Mouse (Mus musculus): ENCODE measurements around the gene Eif3b. TPM values are rescaled to one million over a fixed set of nuclear protein-coding genes. Genes with fewer than 3 reads are reported as not detected.
"Not testable (repeated sequence)": the region's sequence is repeated elsewhere in the genome, so short reads cannot be mapped to it uniquely, and the experiment has no call there.

The Eif3b gene
- total RNA-seq, 2 experiments from 2014 or later, result 89.2 to 95.6 TPM

DNA sequence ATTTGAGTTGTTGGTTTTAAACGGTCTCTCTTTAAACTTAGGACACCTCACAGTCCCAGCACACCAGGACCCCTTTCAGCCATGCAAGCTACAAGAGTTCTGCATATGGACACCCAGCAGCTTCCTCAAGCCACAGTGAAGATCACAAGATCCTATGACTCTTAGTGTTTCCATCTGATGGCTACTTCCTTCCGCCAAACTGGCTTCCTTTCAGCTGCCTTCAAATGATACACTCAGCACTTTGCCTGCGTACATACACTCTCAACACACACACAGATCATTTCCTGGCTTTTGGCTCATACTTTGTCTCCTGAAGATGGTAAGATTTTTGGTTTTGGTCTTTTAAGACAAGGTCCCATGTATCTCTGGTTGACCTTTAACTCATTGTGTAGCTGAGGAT is 26.4 kb upstream of the Eif3b start:
- no peak for DNase-seq (ENCODE audit: extremely low spot score in 1 of 2, low spot score in 1 of 2)

DNA sequence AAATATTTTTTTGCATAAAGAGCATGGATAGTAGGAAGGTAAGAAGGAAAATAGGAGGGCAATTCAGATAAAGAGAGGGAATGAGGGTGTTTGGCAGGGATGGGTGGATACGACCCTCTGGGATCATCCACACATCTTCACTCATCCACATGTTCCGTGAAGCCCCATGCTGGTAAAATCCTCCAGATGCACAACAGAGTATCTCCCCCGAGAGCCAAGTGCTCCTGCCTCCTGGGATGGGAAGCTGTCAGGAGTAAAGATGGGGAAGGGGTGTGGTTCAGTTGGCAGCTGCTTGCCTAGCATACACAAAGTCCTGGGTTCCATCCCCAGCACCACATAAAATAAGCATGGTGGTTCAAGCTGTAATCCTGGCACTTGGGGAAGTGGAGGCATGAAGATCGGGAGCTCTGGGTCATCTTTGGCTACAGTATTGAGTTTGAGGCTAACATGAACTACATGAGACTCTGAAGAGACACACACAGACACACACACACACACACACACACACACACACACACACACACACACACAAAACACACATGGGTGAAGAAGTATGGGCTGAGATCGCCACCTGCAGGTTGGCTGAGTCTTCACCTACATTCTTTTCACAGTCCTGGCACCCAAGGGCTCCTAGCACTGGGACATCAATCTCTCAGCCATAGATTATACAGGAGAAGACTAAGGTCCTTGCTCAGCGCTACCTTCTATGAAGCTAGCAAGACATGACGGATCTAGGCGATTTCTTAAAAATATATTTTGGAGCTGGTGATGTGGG is 22.8 kb upstream of the Eif3b start:
- DNase-seq (ENCODE audit: extremely low spot score in 1 of 2, low spot score in 1 of 2), result no peak

DNA sequence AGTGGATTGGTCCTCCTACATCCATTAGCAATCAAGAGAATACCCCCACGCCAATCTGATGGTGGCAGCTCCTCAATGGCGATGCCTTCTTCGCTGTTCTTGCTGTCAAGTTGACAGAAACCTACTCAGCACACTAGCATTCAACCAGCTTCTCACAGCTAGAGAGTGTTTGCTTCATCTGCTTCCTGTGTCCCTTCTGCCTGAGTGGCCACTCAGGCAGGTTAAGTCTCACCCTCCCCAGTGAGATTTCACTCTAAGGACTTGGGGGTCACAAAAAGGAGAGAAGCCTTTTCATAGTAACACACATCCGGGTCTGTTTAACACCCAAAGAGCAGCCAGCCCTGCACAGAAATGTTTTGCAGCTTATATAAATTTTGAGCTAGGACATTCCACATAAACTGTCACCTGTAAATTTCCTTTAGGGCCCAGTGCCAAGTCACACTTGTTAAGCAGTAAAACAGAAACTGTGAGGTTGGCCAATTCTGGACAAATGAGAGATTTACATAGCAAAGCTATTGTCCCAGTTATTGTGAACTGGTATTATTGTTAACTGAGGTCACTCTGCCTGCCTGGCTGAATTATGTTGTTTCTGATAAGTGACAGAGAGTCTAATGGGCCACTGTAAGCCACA is 16.4 kb upstream of the Eif3b start:
- no peak for DNase-seq (ENCODE audit: extremely low spot score in 1 of 2, low spot score in 1 of 2)

DNA sequence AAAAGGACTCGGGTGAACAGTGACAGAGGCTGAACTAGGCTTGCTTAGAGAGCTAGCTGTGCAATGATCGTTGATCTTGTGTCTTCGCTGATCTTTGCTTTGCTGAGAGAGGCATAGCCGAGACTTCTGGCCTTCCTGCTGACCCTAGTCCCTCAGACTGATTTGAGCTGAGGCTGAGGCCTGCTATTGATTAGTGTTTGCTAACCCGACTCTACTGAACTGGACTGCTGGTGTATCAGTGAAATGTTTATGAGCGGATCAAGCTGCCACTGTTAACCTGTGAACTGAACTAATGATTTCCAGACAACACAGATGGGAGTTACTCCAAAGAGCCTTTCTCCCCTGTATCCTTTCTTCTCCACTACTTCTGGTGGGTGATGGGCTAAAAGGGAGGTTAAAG is 14.0 kb upstream of the Eif3b start:
- DNase-seq (ENCODE audit: extremely low spot score in 1 of 2, low spot score in 1 of 2), result no peak

DNA sequence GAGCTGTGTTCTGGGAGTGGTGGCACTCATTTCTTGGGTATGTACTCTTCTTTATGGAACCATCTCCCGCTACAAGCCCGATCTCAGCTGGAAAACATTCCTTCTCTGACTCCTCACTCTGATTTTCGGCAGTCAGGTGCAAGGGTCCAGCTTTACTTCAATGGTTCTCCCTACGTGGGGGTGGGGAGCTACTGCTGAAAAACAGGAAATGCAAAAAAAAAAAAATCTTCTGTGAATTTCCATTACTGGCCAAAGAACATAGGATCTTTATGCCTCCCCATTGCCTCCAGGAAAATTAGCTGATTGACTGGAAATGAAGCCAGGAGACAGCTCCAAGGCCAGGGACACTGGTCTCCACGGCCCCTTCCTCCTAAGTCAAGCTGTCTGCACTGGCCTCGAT is 12.5 kb upstream of the Eif3b start:
- no peak for DNase-seq (ENCODE audit: extremely low spot score in 1 of 2, low spot score in 1 of 2)

DNA sequence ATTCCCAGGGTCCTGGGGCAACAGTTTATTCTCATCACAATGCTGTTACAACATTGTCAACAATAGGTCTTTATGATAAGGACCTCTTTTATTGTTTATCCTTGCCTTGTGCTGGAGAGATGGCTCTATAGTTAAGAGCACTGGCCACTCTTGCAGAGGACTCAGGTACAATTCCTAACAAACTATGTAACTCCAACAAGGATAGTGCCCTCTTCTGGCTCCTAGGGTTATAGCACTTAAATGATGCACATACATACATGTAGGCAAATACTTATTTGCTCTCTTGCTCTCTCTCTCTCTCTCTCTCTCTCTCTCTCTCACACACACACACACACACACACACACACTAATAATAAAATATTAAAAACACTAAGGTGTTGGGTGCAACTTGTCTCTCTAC is 10.3 kb upstream of the Eif3b start:
- no peak for DNase-seq (ENCODE audit: extremely low spot score in 1 of 2, low spot score in 1 of 2)

DNA sequence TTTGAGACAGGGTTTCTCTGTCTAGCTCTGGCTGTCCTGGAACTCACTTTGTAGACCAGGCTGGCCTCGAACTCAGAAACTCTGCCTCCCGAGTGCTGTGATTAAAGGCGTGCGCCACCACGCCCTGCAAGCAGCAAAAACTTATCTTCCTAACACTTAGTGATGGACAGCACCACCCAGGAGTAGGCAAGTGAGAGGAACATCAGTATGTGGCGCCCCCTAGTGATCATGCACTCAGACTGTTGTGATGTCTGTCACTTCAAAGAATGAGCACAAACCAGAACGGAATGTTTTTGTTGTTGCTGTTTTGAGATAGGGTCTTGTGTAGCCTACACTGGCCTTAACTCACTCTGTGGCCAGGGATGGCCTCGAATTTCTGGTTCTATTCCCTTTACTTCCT is 7.8 kb upstream of the Eif3b start:
- peak; percentile 26 to 80 for DNase-seq (ENCODE audit: extremely low spot score in 1 of 2, low spot score in 1 of 2)

DNA sequence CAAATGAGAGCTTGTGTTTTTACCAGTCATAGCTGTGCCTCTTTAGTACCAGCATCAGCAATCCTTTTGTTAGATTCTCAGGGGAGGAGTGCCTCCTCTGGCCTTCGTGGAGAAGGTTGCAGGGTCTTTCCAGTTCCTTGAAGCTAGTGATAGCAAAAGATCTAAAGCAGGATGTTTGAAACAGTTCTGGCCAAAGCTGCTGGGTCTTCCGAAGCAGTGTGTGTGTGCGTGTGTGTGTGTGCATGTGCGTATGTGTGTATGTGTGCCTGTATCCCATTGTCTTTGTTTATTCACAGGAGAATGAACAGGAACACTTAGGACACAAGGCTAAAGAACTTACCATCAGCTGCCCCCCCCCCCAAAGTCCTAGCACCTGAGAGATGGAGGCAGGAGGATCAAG is 4.5 kb upstream of the Eif3b start:
- DNase-seq (ENCODE audit: extremely low spot score in 1 of 2, low spot score in 1 of 2), result no peak

DNA sequence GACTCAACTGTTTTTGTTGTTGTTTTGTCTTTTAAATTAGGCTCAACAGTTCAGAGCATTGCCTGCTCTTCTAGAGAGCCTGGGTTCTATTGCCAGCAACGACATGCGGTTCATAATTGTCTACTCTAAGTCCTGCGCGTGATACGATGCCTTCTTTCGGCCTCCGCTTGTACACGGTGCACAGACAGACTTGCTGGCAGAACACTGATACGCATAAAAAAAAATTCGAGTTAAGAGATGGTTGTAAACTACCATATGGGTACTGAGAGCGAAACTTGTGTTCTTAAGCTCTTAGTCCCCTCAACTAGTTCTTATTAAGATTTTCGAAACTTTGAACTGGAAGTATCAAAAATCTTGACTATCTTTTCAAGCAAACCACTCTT is 1.0 kb upstream of the Eif3b start:
- DNase-seq (ENCODE audit: extremely low spot score in 1 of 2, low spot score in 1 of 2), result no peak

DNA sequence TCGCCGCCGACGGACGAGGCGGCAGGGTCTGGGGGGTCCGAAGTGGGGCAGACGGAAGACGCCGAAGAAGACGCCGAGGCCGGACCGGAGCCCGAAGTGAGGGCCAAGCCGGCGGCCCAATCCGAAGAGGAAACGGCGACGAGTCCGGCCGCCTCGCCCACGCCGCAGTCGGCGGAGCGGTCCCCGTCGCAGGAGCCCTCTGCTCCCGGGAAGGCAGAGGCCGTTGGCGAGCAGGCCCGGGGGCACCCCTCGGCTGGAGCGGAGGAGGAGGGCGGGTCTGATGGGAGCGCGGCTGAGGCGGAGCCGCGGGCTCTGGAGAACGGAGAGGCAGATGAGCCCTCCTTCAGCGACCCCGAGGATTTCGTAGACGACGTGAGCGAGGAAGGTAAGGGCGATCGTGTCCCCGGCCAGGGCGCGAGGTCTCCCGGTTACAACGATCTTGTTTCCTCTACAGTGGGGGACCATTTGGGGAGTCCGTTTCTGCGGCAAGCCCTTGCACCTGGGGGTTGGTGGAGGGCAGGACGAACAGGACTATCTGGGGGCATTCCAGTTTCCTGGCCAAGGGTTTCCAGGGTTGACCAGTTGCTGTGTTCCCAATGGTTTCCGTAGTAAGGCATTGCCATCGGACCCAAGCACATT is 433 bp downstream of the Eif3b start:
- no peak for DNase-seq (ENCODE audit: extremely low spot score in 1 of 2, low spot score in 1 of 2)

DNA sequence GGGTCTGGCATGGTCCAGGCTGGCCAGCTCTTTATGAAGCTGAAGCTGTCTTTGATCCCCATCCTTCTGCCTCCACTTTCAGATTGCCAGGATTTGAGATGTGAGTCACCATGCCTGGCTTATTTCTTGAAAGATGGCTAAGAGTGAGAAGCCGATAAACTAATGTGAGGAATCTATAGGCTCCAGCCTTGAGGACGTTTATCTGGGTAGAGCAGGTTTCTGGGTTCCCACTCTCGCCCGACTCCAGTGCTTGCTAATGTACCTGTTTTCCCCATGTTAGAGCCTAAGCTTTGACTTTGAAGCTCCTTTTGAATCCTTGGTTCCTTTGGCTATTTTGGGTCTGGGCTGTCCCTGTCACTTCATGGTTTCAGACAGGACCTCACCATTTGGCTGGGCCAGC is 1.5 kb downstream of the Eif3b start:
- DNase-seq (ENCODE audit: extremely low spot score in 1 of 2, low spot score in 1 of 2), result no peak

DNA sequence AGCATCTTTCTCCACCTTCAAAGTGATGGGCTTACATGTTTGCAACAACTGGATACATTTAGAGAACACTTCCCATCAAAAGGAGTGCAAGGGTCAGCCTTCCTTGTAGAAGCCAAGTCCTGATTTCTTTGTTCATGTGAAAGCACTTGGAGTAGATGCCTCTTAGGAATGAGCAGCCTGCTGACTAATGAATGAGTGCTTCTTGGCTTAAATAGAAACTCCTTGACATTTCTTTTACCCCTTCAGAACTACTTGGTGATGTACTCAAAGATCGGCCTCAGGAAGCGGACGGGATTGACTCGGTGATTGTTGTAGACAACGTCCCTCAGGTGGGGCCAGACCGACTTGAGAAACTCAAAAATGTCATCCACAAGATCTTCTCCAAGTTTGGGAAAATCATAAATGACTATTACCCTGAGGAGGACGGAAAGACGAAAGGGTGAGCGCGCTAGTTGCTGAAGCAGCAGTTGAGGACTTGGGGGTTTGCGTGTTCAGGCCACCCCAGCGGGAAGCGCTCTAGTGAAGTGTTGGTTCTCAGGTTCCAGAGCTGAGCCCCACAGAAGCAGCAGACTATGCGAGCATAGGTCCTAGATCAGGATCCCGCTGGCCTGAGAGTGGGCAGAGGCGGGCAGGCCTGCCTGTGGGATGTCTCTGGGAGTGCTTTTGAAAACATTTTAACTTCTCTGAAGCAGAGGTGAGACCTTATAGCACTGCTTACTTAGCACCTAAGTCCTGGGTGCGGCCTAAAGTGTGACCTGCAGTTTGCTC is 6.1 kb downstream of the Eif3b start:
- DNase-seq (ENCODE audit: extremely low spot score in 1 of 2, low spot score in 1 of 2), result no peak

DNA sequence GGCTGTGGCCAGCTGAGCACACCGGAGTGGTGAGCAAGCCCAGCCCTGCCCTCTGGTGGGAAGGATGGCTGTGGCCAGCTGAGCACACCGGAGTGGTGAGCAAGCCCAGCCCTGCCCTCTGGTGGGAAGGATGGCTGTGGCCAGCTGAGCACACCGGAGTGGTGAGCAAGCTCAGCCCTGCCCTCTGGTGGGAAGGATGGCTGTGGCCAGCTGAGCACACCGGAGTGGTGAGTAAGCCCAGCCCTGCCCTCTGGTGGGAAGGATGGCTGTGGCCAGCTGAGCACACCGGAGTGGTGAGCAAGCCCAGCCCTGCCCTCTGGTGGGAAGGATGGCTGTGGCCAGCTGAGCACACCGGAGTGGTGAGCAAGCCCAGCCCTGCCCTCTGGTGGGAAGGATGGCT is 20.0 kb downstream of the Eif3b start:
- not testable (repeated sequence) for DNase-seq (ENCODE audit: extremely low spot score in 1 of 2, low spot score in 1 of 2)

DNA sequence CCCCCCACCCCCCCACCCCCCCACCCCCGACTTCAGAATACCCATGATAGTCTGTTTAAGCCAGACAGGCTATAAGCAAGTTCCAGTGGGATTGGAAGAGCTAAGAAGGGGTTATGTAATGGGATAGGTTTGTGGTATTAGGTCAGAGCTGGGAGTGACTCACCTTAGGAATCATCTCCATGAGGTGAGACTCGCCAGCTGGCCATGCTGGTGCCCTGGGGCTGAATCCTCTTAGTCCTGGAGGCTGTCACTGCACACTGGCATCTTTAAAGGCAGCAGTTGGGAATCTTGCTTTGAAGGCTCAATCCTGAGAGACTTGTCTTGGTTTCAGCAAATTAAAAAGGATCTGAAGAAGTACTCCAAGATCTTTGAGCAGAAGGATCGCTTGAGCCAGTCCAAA is 22.3 kb downstream of the Eif3b start:
- DNase-seq (ENCODE audit: extremely low spot score in 1 of 2, low spot score in 1 of 2), result no peak

DNA sequence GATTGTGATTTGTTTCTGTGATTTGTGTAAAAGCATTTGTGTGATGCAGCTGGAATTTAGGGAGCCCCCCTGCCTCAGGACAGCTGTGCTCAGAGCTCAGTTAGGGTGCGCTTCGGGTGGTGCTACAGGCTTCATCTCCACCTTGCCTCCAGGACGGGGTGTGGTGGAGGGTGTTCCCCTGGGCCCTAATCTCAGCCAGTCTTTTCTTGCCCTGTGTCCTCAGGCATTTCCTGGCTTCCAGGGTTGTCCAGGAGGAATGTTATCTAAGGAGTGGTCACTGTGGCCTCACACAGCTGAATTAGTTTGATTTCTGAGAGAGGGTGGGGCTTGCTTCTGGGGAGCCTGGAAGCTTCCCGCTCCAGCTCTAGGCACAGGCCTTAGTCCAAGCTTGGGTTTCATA is 24.9 kb downstream of the Eif3b start:
- DNase-seq (ENCODE audit: extremely low spot score in 1 of 2, low spot score in 1 of 2), result no peak

DNA sequence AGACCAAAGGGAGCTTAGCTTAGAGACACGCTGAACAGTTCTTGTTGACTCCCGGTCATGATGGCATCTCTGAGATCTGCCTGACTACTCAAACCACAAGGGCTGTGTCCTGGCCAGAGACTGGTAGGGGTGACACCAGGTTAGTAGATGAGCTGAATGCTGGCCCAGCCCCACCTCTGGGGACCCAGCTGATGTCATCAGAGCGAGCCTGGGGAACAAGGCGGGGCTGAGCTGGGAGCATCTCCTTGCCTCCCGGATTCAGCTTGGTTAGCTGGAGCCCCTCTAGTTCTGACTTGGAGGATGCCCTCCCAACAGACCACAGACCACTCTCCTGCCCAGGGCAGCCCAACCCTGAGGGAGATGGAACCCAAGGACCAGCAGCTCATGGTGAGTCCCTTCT is 26.2 kb downstream of the Eif3b start, which contains the start of gene Gm4869:
Gm4869 (plus strand) TSS at position 301 of the 400 bp plus-strand sequence.
- DNase-seq (ENCODE audit: extremely low spot score in 1 of 2, low spot score in 1 of 2), result no peak

DNA sequence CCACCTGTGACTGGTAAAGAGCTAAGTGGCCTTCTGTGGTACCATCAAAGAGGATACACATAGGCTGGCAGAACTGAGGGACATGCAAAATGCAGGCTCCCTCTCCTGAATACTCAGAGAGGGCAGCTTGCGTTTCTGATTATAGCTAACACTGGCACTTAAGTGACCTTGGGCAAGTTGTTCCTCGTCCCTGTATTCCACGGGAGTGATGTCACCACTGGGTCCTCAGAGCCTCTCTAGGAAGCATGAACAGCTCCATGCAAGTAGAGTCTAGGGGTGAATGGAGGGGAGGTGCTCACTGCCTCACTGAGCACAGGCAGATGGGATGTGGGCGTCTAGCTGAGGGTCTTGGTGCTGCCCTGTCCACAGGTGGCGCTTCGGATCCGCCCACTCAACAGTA is 26.9 kb downstream of the Eif3b start:
- no peak for DNase-seq (ENCODE audit: extremely low spot score in 1 of 2, low spot score in 1 of 2)

DNA sequence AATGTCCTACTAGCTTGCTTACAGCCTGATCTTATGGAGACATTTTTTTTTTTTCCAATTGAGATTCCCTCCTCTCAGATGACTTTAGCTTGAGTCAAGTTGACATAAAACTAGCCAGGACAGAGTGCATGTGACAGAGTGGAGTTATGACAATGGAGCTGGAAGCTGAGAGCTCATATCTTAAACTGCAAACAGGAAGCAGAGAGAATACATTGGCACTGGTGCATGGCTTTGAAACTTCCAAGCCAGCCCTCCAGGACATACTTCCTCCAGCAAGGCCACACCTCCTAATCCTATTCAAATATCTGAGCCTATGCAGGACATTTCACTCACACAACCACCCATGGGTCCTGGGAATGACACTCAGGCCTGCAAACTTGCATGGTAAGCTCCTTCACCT is 35.4 kb downstream of the Eif3b start:
- no peak for DNase-seq (ENCODE audit: extremely low spot score in 1 of 2, low spot score in 1 of 2)

DNA sequence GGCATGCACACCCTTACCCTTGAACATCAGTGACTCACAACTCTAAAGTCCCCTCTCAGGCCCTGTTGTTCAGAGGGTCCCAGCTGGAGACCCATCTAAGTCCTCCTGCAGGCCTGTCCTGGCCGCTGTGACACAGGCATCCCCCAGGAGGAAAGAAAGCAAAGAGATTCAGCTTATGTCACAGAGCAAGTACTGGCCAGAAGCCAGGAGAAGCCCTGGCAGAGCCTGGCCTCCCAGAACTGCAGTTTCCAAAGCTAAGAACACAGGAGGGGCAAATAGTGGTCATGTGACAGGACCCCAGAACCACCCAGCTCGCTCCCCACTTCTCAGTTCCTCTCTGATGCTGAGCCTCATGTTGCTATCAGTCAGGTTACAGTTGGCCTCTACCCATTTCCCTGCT is 36.3 kb downstream of the Eif3b start:
- no peak for DNase-seq (ENCODE audit: extremely low spot score in 1 of 2, low spot score in 1 of 2)

DNA sequence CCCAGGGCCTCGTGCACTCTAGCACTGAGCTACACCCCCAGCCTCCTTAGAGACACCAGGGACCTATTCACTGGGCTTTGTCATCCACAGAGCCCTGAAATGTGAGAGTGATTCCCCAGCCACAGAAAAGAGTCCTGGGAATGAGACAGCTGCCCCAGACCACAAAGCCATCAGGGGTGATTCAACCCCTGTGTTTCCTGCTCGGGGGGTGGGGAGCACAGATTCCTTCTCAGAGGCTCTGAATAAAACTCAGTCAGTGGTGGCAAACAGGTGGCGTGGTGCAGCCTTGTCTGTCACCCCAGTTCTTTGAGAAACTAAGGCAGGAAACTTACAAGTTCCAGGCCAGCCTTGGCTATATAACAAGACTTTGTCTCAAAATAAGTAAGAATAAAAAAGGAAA is 42.3 kb downstream of the Eif3b start:
- no peak for DNase-seq (ENCODE audit: extremely low spot score in 1 of 2, low spot score in 1 of 2)

DNA sequence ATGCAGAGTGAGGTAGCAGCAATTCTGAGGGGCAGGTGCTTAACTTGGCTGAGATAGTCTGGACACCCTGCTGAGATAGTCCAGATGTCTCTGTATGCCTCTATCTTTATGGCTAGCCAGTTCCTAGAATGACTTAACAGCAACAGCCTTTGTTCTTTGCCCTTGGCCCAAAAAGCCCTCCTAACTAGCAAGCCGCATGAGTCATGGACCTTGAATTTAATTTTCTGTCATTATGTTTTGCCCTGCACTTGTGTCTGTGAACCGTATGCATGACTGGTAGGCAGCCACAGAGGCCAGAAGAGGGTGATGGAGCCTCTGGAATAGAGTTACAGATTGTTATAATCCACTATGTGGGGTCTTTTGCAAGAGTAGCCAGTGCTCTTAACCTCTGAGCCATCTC is 44.0 kb downstream of the Eif3b start:
- DNase-seq (ENCODE audit: extremely low spot score in 1 of 2, low spot score in 1 of 2), result not testable (repeated sequence)

Measured in layer of hippocampus, postnatal 25 days (tissue).